Mouse (Mus musculus) intestine, embryonic 15.5 days (tissue): ENCODE results near the gene Pnkd. TPM values are rescaled to one million over a fixed set of nuclear protein-coding genes. Genes with fewer than 3 reads are reported as not detected.

Experiments
- ATAC-seq: fragments of 200-750 bp; cut with Nextera tagmentation; 2 replicates; pipeline ENCODE4 v1.8.0; 2017; ENCODE audit warnings: moderate TSS enrichment, moderate library complexity
- H3K27ac ChIP-seq: fragments of 300-500 bp; sonication (generic); 2 replicates; pipeline ENCODE4 v1.5.1; 2015; ENCODE audit warnings: mild to moderate bottlenecking, inconsistent platforms
- H3K27me3 ChIP-seq: fragments of 300-500 bp; sonication (generic); replicated peaks from 2 replicates; pipeline ENCODE4 v1.6.1; 2015; ENCODE audit warnings: inconsistent platforms
- H3K36me3 ChIP-seq: fragments of 300-500 bp; sonication (generic); 2 replicates; pipeline ENCODE4 v1.6.1; 2015; ENCODE audit warnings: inconsistent platforms
- H3K4me1 ChIP-seq: fragments of 300-500 bp; sonication (generic); replicated peaks from 2 replicates; pipeline ENCODE4 v1.6.1; 2015; ENCODE audit warnings: inconsistent platforms
- H3K4me2 ChIP-seq: fragments of 300-500 bp; sonication (generic); replicated peaks from 2 replicates; pipeline ENCODE4 v1.6.1; 2015; ENCODE audit warnings: mild to moderate bottlenecking, inconsistent platforms
- H3K4me3 ChIP-seq: fragments of 300-500 bp; sonication (generic); replicated peaks from 2 replicates; pipeline ENCODE4 v1.5.1; 2015; ENCODE audit warnings: inconsistent platforms
- H3K9ac ChIP-seq: fragments of 300-500 bp; sonication (generic); 2 replicates; pipeline ENCODE4 v1.6.1; 2015; ENCODE audit warnings: inconsistent platforms
- H3K9me3 ChIP-seq: fragments of 300-500 bp; sonication (generic); 2 replicates; pipeline ENCODE4 v1.6.1; 2016; ENCODE audit warnings: inconsistent platforms
- WGBS: fragments of 180-500 bp; shearing (Covaris S2); methylation state at CpG from one replicate; pipeline ENCODE4 v1.1.7; 2015; 5-methylcytosine and 5-hydroxymethylcytosine counted together
- polyA plus RNA-seq: library from polyadenylated mRNA; unstranded; fragments of >200 nt; fragmentation: Nextera tagmentation; extraction: Ambion mirVana; gene quantifications from 2 replicates; pipeline ENCODE4 v1.2.1, GENCODE M21; 2015

Gene Pnkd
- polyA plus RNA-seq, 1 experiment from 2014 or later: 120 TPM

GRCm38 (mm10) chr1:74357531-74357930, 72.8 kb downstream of the Pnkd start:
- Histone ChIP-seq H3K27me3 (no peaks in the 10 kb centered on the region), H3K9me3 (no peaks in the 10 kb centered on the region), H3K4me1 (no peaks in the 10 kb centered on the region), H3K36me3 (no peaks in the 10 kb centered on the region), H3K4me3 (no peak overlapping the region), H3K9ac (no peak overlapping the region), H3K27ac (no peak overlapping the region), H3K4me2 (no peak overlapping the region)
- no peak for ATAC-seq

GRCm38 (mm10) chr1:74359952-74360517, 75.3 kb downstream of the Pnkd start:
- H3K27ac ChIP-seq: no peak overlapping the region
- H3K36me3 ChIP-seq: no peaks in the 10 kb centered on the region
- no peak overlapping the region for H3K9ac ChIP-seq
- H3K4me1 ChIP-seq: no peaks in the 10 kb centered on the region
- WGBS: 90% methylated on average over 5 of the region's 5 CpGs
- H3K4me3 ChIP-seq: no peak overlapping the region
- H3K4me2 ChIP-seq: no peak overlapping the region
- no peaks in the 10 kb centered on the region for H3K9me3 ChIP-seq
- no peak for ATAC-seq
- H3K27me3 ChIP-seq: no peaks in the 10 kb centered on the region

DNA sequence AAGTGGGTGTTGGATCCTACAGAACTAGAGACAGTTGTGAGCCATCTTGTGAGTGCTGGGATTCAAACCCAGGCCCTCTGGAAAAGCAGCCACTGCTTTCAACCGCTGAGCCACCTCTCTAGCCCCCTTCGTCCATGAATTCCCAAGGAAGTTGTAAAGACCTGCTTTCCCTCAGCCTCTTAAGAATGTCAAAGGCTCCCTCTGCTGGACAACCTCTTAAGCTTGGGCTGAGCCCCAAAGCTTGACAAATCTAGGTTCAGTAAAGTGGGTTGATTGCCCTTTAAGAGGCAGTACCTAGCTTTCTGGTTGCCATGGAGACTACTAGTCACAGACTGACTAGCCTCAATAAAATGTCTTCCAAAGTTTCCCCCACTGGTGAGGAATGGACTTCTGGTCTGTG, 77.1 kb downstream of the Pnkd start, which contains the start of gene Catip:
Gene Catip (plus strand): TSS at position 297 of the 400 bp plus-strand sequence.
- whole genome bisulfite sequencing: 6% methylated on average over 2 of the region's 2 CpGs
- H3K27me3 ChIP-seq: no peaks in the 10 kb centered on the region
- H3K9me3 ChIP-seq: no peaks in the 10 kb centered on the region
- H3K9ac ChIP-seq: no peak within 1 kb of the TSS
- H3K4me3 ChIP-seq: no peak within 1 kb of the TSS
- H3K27ac ChIP-seq: no peak within 1 kb of the TSS
- no peaks in the 10 kb centered on the region for H3K36me3 ChIP-seq
- peak; percentile 81 for ATAC-seq
- no peak within 1 kb of the TSS for H3K4me2 ChIP-seq
- no peaks in the 10 kb centered on the region for H3K4me1 ChIP-seq

GRCm38 (mm10) chr1:74362325-74363229, 77.8 kb downstream of the Pnkd start:
- no peak overlapping the region for H3K4me2 ChIP-seq
- H3K27me3 ChIP-seq: no peaks in the 10 kb centered on the region
- H3K4me3 ChIP-seq: no peak overlapping the region
- peaks cover under 1% of the 10 kb centered on the region; the same call in 1 of the 2 replicates for H3K4me1 ChIP-seq
- peak; percentile 37; the same call in 1 of the 2 replicates for ATAC-seq
- H3K9me3 ChIP-seq: no peaks in the 10 kb centered on the region
- 60% methylated on average over 17 of the region's 17 CpGs for WGBS
- no peak overlapping the region for H3K27ac ChIP-seq
- no peak overlapping the region for H3K9ac ChIP-seq
- no peaks in the 10 kb centered on the region for H3K36me3 ChIP-seq

GRCm38 (mm10) chr1:74363437-74363836, 78.7 kb downstream of the Pnkd start:
- H3K27me3 ChIP-seq: no peaks in the 10 kb centered on the region
- no peak for ATAC-seq
- H3K4me3 ChIP-seq: no peak overlapping the region
- 55% methylated on average over 5 of the region's 5 CpGs for WGBS
- H3K36me3 ChIP-seq: no peaks in the 10 kb centered on the region
- H3K9ac ChIP-seq: no peak overlapping the region
- H3K4me2 ChIP-seq: no peak overlapping the region
- no peak overlapping the region for H3K27ac ChIP-seq
- H3K9me3 ChIP-seq: no peaks in the 10 kb centered on the region
- peaks cover 9% of the 10 kb centered on the region for H3K4me1 ChIP-seq

- H3K4me3 ChIP-seq: no peak overlapping the region
- no peaks in the 10 kb centered on the region for H3K36me3 ChIP-seq
- peaks cover 10% of the 10 kb centered on the region for H3K4me1 ChIP-seq
- no peaks in the 10 kb centered on the region for H3K9me3 ChIP-seq
- no peak overlapping the region for H3K4me2 ChIP-seq
- H3K27ac ChIP-seq: no peak overlapping the region
- H3K27me3 ChIP-seq: no peaks in the 10 kb centered on the region
- WGBS: 68% methylated on average over 8 of the region's 8 CpGs
- ATAC-seq: no peak
- H3K9ac ChIP-seq: no peak overlapping the region
Observed at GRCm38 (mm10) chr1:74364270-74364669, 79.5 kb downstream of the Pnkd start.

- Histone ChIP-seq H3K9me3 (no peaks in the 10 kb centered on the region), H3K4me3 (peak overlapping the region; percentile 35), H3K9ac (peak overlapping the region; percentile 52), H3K4me2 (peak overlapping the region; percentile 86), H3K4me1 (peaks cover 10% of the 10 kb centered on the region), H3K36me3 (no peaks in the 10 kb centered on the region), H3K27ac (no peak overlapping the region), H3K27me3 (no peaks in the 10 kb centered on the region)
- WGBS: 9% methylated on average over 34 of the region's 34 CpGs
- ATAC-seq: peak; percentile 91
Observed at GRCm38 (mm10) chr1:74367886-74368645, 83.3 kb downstream of the Pnkd start.

DNA sequence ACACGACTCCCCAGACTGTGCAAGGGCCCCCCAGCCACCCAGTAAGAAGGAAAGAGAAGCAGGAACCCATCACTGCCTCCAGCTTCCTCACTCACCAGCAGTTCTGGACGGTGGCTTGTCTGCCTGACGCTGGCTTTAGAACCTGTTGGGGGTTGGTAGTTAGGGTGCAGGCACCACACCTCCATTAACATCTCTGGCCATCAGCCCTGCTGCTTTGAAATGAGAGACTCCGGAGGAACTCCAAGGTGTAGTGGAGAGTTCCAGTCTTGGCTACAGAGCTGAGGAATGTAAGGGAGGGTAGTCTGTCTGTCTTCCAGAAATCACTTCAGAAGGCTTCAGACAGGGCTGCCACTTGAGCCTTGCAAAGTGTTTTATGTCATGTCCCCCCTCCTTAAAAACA, 85.3 kb downstream of the Pnkd start:
- no peak overlapping the region for H3K27ac ChIP-seq
- no peak for ATAC-seq
- H3K9me3 ChIP-seq: no peaks in the 10 kb centered on the region
- peaks cover 10% of the 10 kb centered on the region for H3K4me1 ChIP-seq
- H3K27me3 ChIP-seq: no peaks in the 10 kb centered on the region
- H3K36me3 ChIP-seq: no peaks in the 10 kb centered on the region
- WGBS: 49% methylated on average over 4 of the region's 4 CpGs
- H3K4me2 ChIP-seq: no peak overlapping the region
- H3K4me3 ChIP-seq: no peak overlapping the region
- no peak overlapping the region for H3K9ac ChIP-seq

GRCm38 (mm10) chr1:74373372-74373771, 88.6 kb downstream of the Pnkd start:
- H3K27ac ChIP-seq: no peak overlapping the region
- no peak overlapping the region for H3K4me3 ChIP-seq
- no peak for ATAC-seq
- H3K4me2 ChIP-seq: no peak overlapping the region
- no peak overlapping the region for H3K9ac ChIP-seq
- no peaks in the 10 kb centered on the region for H3K36me3 ChIP-seq
- no peaks in the 10 kb centered on the region for H3K9me3 ChIP-seq
- H3K27me3 ChIP-seq: no peaks in the 10 kb centered on the region
- WGBS: 68% methylated on average over 4 of the region's 4 CpGs
- peaks cover 1% of the 10 kb centered on the region for H3K4me1 ChIP-seq

DNA sequence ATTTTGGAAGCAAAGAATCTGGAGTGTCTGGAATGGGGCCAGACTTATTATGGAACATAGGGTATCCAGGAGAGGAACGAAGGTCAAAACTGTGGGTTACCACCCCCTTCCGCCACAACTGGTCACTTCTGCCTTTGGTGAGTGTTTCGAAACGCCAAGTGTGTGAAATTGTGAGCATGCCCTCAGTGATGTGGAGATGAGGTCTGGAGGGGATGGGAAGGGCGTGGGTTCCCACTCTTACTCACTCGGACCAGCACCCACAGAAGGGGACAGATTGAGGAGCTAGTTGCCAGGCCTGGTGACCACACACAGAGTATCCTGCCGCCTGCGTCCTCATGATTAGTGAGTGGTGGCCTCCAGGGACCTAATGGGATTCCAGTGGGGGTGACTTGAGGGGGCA, 90.2 kb downstream of the Pnkd start, which contains the start of gene Slc11a1:
Gene Slc11a1 (plus strand): TSS at position 216 of the 400 bp plus-strand sequence.
- Histone ChIP-seq H3K4me1 (no peaks in the 10 kb centered on the region; the same call in 1 of the 2 replicates), H3K36me3 (no peaks in the 10 kb centered on the region), H3K27ac (no peak within 1 kb of the TSS), H3K4me2 (no peak within 1 kb of the TSS), H3K9me3 (no peaks in the 10 kb centered on the region), H3K4me3 (no peak within 1 kb of the TSS), H3K27me3 (no peaks in the 10 kb centered on the region), H3K9ac (no peak within 1 kb of the TSS)
- no peak for ATAC-seq
- WGBS: 68% methylated on average over 8 of the region's 8 CpGs

DNA sequence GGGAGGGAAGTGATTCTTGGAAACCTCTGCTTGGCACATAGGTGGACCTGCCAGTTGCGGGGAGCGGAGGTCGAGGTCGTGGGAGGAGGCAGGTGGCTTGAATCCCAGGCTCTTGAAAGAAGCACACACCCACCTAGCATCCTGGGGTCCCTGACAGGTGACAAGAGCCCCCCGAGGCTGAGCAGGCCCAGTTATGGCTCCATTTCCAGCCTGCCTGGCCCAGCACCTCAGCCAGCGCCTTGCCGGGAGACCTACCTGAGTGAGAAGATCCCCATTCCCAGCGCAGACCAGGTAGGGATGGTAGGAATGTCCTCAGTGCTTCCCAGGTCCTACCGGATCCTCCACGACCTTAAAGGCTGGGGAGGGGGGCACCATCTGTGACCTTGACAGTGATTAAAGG, 90.8 kb downstream of the Pnkd start:
- no peak for ATAC-seq

GRCm38 (mm10) chr1:74376396-74376795, 91.7 kb downstream of the Pnkd start:
- 83% methylated on average over 4 of the region's 4 CpGs for WGBS
- no peaks in the 10 kb centered on the region; the same call in 1 of the 2 replicates for H3K4me1 ChIP-seq
- no peak overlapping the region for H3K27ac ChIP-seq
- H3K9ac ChIP-seq: no peak overlapping the region
- no peak overlapping the region for H3K4me2 ChIP-seq
- no peak overlapping the region for H3K4me3 ChIP-seq
- H3K36me3 ChIP-seq: no peaks in the 10 kb centered on the region
- no peak for ATAC-seq
- H3K27me3 ChIP-seq: no peaks in the 10 kb centered on the region
- H3K9me3 ChIP-seq: no peaks in the 10 kb centered on the region

More for the DNA sequence above, 90.8 kb downstream of the Pnkd start:
- H3K9me3 ChIP-seq: no peaks in the 10 kb centered on the region
- H3K36me3 ChIP-seq: no peaks in the 10 kb centered on the region
- H3K9ac ChIP-seq: no peak overlapping the region
- H3K4me3 ChIP-seq: no peak overlapping the region
- no peak overlapping the region for H3K27ac ChIP-seq
- WGBS: 64% methylated on average over 10 of the region's 10 CpGs
- H3K27me3 ChIP-seq: no peaks in the 10 kb centered on the region
- no peak overlapping the region for H3K4me2 ChIP-seq
- no peaks in the 10 kb centered on the region; the same call in 1 of the 2 replicates for H3K4me1 ChIP-seq
